Mouse (Mus musculus) hindbrain, embryonic 10.5 days (tissue): ENCODE data around the gene Hipk3. TPM values are rescaled to one million over a fixed set of nuclear protein-coding genes. Genes with fewer than 3 reads are reported as not detected.

Source experiments
- DNase-seq: peaks from one replicate; pipeline ENCODE4 v3.0.0-alpha.2; 2017; ENCODE audit warnings: low spot score
- H3K27ac ChIP-seq: fragments of 300-500 bp; sonication (generic); 2 replicates; pipeline ENCODE4 v1.5.1; 2016; ENCODE audit warnings: mild to moderate bottlenecking, moderate library complexity
- H3K27me3 ChIP-seq: fragments of 300-500 bp; sonication (generic); 2 replicates; pipeline ENCODE4 v1.6.1; 2016; ENCODE audit warnings: mild to moderate bottlenecking; ENCODE audit not compliant: poor library complexity, insufficient read depth, severe bottlenecking
- H3K36me3 ChIP-seq: fragments of 300-500 bp; sonication (generic); 2 replicates; pipeline ENCODE4 v1.6.1; 2016; ENCODE audit warnings: mild to moderate bottlenecking, moderate library complexity
- H3K4me1 ChIP-seq: fragments of 300-500 bp; sonication (generic); replicated peaks from 2 replicates; pipeline ENCODE4 v1.6.1; 2016; ENCODE audit warnings: mild to moderate bottlenecking
- H3K4me3 ChIP-seq: fragments of 300-500 bp; sonication (generic); 2 replicates; pipeline ENCODE4 v1.5.1; 2016; ENCODE audit warnings: mild to moderate bottlenecking, moderate library complexity
- H3K9me3 ChIP-seq: fragments of 300-500 bp; sonication (generic); 2 replicates; pipeline ENCODE4 v1.6.1; 2016; ENCODE audit warnings: mild to moderate bottlenecking, moderate library complexity
- whole genome bisulfite sequencing: fragments of 180-500 bp; shearing (Covaris S2); methylation state at CpG from one replicate; pipeline ENCODE4 v1.1.7; 2016; 5-methylcytosine and 5-hydroxymethylcytosine counted together
- polyA plus RNA-seq: library from polyadenylated mRNA; unstranded; fragments of >200 nt; fragmentation: Nextera tagmentation; extraction: Ambion mirVana; gene quantifications from 2 replicates; pipeline ENCODE4 v1.2.1, GENCODE M21; 2016

Gene Hipk3
- polyA plus RNA-seq, 1 experiment from 2014 or later: 7.0 TPM

GRCm38 (mm10) chr2:104404036-104404435, 90.2 kb downstream of the Hipk3 start:
- Histone ChIP-seq H3K4me3 (no peak overlapping the region), H3K36me3 (no peaks in the 10 kb centered on the region), H3K9me3 (no peaks in the 10 kb centered on the region)

GRCm38 (mm10) chr2:104398651-104399290, 95.5 kb downstream of the Hipk3 start:
- Histone ChIP-seq H3K36me3 (no peaks in the 10 kb centered on the region), H3K4me1 (peaks cover 15% of the 10 kb centered on the region), H3K27ac (no peak overlapping the region), H3K4me3 (no peak overlapping the region), H3K27me3 (no peaks in the 10 kb centered on the region), H3K9me3 (no peaks in the 10 kb centered on the region)
- 88% methylated on average over 6 of the region's 6 CpGs for WGBS
- no peak for DNase-seq

More at GRCm38 (mm10) chr2:104404036-104404435, 90.2 kb downstream of the Hipk3 start:
- Histone ChIP-seq H3K27ac (no peak overlapping the region), H3K27me3 (peaks cover 28% of the 10 kb centered on the region), H3K4me1 (peaks cover 24% of the 10 kb centered on the region; the same call in 1 of the 2 replicates)
- 82% methylated on average over 6 of the region's 6 CpGs for WGBS
- DNase-seq: no peak

GRCm38 (mm10) chr2:104395961-104396360, 98.3 kb downstream of the Hipk3 start:
- no peak for DNase-seq
- Histone ChIP-seq H3K27me3 (no peaks in the 10 kb centered on the region), H3K27ac (no peak overlapping the region), H3K9me3 (no peaks in the 10 kb centered on the region), H3K4me3 (no peak overlapping the region), H3K36me3 (no peaks in the 10 kb centered on the region), H3K4me1 (peaks cover 16% of the 10 kb centered on the region)
- 82% methylated on average over 9 of the region's 9 CpGs for WGBS

GRCm38 (mm10) chr2:104394769-104395168, 99.5 kb downstream of the Hipk3 start:
- Histone ChIP-seq H3K9me3 (no peaks in the 10 kb centered on the region), H3K36me3 (no peaks in the 10 kb centered on the region), H3K27ac (no peak overlapping the region), H3K27me3 (no peaks in the 10 kb centered on the region), H3K4me1 (peaks cover 16% of the 10 kb centered on the region), H3K4me3 (no peak overlapping the region)
- 53% methylated on average over 2 of the region's 2 CpGs for WGBS
- DNase-seq: no peak

GRCm38 (mm10) chr2:104392700-104393312, 101.4 kb downstream of the Hipk3 start:
- Histone ChIP-seq H3K36me3 (no peaks in the 10 kb centered on the region), H3K27ac (no peak overlapping the region), H3K27me3 (no peaks in the 10 kb centered on the region), H3K9me3 (no peaks in the 10 kb centered on the region), H3K4me3 (no peak overlapping the region), H3K4me1 (peaks cover 16% of the 10 kb centered on the region)
- 80% methylated on average over 4 of the region's 4 CpGs for WGBS
- no peak for DNase-seq

- H3K36me3 ChIP-seq: no peaks in the 10 kb centered on the region
- H3K9me3 ChIP-seq: no peaks in the 10 kb centered on the region
- 92% methylated on average over 11 of the region's 11 CpGs for WGBS
Observed at GRCm38 (mm10) chr2:104389231-104389630, 105.0 kb downstream of the Hipk3 start.

GRCm38 (mm10) chr2:104385941-104386340, 108.3 kb downstream of the Hipk3 start:
- H3K36me3 ChIP-seq: no peaks in the 10 kb centered on the region
- no peaks in the 10 kb centered on the region for H3K9me3 ChIP-seq
- H3K4me1 ChIP-seq: no peaks in the 10 kb centered on the region
- H3K27ac ChIP-seq: no peak overlapping the region
- H3K4me3 ChIP-seq: no peak overlapping the region
- no peaks in the 10 kb centered on the region for H3K27me3 ChIP-seq
- 91% methylated on average over 2 of the region's 2 CpGs for WGBS
- no peak for DNase-seq

More at GRCm38 (mm10) chr2:104389231-104389630, 105.0 kb downstream of the Hipk3 start:
- no peak overlapping the region for H3K27ac ChIP-seq
- H3K4me1 ChIP-seq: peaks cover 5% of the 10 kb centered on the region
- no peak for DNase-seq
- H3K27me3 ChIP-seq: no peaks in the 10 kb centered on the region
- no peak overlapping the region for H3K4me3 ChIP-seq

- Histone ChIP-seq H3K27me3 (no peaks in the 10 kb centered on the region), H3K4me1 (peaks cover 10% of the 10 kb centered on the region), H3K4me3 (no peak overlapping the region), H3K9me3 (no peaks in the 10 kb centered on the region), H3K36me3 (no peaks in the 10 kb centered on the region), H3K27ac (no peak overlapping the region)
- DNase-seq: no peak
- WGBS: 93% methylated on average over 4 of the region's 4 CpGs
Observed at GRCm38 (mm10) chr2:104383589-104383988, 110.7 kb downstream of the Hipk3 start.

- Histone ChIP-seq H3K27me3 (peaks cover 2% of the 10 kb centered on the region; the same call in 1 of the 2 replicates), H3K27ac (no peak overlapping the region), H3K4me1 (peaks cover 10% of the 10 kb centered on the region), H3K4me3 (no peak overlapping the region), H3K36me3 (no peaks in the 10 kb centered on the region), H3K9me3 (no peaks in the 10 kb centered on the region)
- DNase-seq: no peak
- 91% methylated on average over 6 of the region's 6 CpGs for WGBS
Observed at GRCm38 (mm10) chr2:104382813-104383212, 111.4 kb downstream of the Hipk3 start.

- WGBS: 21% methylated on average over 7 of the region's 7 CpGs
- H3K4me3 ChIP-seq: no peak overlapping the region
- no peaks in the 10 kb centered on the region for H3K36me3 ChIP-seq
- no peak overlapping the region for H3K27ac ChIP-seq
- H3K9me3 ChIP-seq: no peaks in the 10 kb centered on the region
- H3K27me3 ChIP-seq: peaks cover 2% of the 10 kb centered on the region; the same call in 1 of the 2 replicates
- no peak for DNase-seq
- H3K4me1 ChIP-seq: peaks cover 10% of the 10 kb centered on the region
Observed at GRCm38 (mm10) chr2:104379304-104379703, 114.9 kb downstream of the Hipk3 start.

GRCm38 (mm10) chr2:104378791-104379190, 115.5 kb downstream of the Hipk3 start:
- H3K27ac ChIP-seq: no peak overlapping the region
- H3K36me3 ChIP-seq: no peaks in the 10 kb centered on the region
- H3K4me3 ChIP-seq: no peak overlapping the region
- H3K9me3 ChIP-seq: no peaks in the 10 kb centered on the region
- peaks cover 2% of the 10 kb centered on the region; the same call in 1 of the 2 replicates for H3K27me3 ChIP-seq
- no peak for DNase-seq
- WGBS: 17% methylated on average over 3 of the region's 3 CpGs
- H3K4me1 ChIP-seq: peaks cover 10% of the 10 kb centered on the region

- Histone ChIP-seq H3K4me1 (peaks cover 10% of the 10 kb centered on the region), H3K9me3 (no peaks in the 10 kb centered on the region), H3K27me3 (peaks cover 2% of the 10 kb centered on the region; the same call in 1 of the 2 replicates), H3K27ac (no peak overlapping the region), H3K4me3 (no peak overlapping the region), H3K36me3 (no peaks in the 10 kb centered on the region)
- 67% methylated on average over 2 of the region's 2 CpGs for WGBS
- DNase-seq: no peak
Observed at GRCm38 (mm10) chr2:104377990-104378389, 116.3 kb downstream of the Hipk3 start.
